Mouse (Mus musculus): ENCODE measurements at regions not wholly inside any gene's neighbourhood (a gene's known extent, or its start where the extent isn't known, plus 50 kb on each side); places are given as distances from the start of the nearest gene placed in this dataset. TPM values are rescaled to one million over a fixed set of nuclear protein-coding genes. Genes with fewer than 3 reads are reported as not detected.

DNA sequence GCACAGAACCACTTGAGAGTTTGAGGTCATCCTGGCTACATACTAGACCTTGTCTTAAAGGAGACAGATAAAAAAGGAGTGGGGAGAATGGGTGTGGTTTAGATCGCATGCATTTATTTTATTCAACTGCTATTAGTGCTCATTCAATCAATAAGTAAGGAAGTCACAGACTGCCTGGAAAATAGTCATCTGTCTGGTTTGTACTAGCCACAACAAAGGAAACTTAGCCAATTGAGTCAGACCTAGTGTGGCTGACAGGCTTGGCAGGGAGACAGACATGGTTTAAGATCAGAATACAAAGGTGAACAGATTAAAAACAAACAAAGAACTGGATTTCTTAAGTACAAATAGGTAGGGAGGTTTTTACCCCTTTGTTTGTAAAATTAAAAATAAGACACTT, 68.3 kb upstream of the Marcks start:
- WGBS: 82% methylated on average over 1 of the region's 1 CpGs
- Histone ChIP-seq H3K27ac (replicated peaks) (no peak overlapping the region), H3K36me3 (no peaks in the 10 kb centered on the region), H3K4me1 (peaks cover 1% of the 10 kb centered on the region), H3K9me3 (replicated peaks) (no peaks in the 10 kb centered on the region), H3K4me3 (no peak overlapping the region), H3K27me3 (ENCODE audit: low read depth, poor library complexity, severe bottlenecking) (no peaks in the 10 kb centered on the region)
- DNase-seq (ENCODE audit: low spot score): no peak

DNA sequence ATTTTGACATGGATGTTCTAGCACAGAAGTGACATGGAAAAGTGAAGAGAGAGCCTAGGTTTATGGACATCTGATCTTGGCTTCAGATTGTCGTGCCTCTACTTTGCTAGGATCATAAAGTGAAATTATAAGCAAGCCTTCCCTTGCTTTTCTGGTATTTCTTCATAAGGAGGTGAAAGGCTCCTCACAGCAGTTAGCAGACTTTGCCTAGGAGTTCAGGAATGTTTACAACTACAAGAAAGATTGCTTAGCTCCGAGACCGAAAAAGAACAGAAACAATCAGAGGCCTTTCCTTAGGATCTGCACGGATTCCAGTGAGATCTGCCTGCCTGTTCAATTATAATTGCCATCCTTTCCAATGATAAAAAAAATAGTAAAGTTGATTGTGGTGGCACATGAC, 67.8 kb upstream of the Marcks start:
- no peaks in the 10 kb centered on the region for H3K9me3 ChIP-seq (replicated peaks)
- H3K4me1 ChIP-seq: no peaks in the 10 kb centered on the region
- WGBS: 88% methylated on average over 4 of the region's 4 CpGs
- H3K27me3 ChIP-seq (ENCODE audit: low read depth, poor library complexity, severe bottlenecking): no peaks in the 10 kb centered on the region
- H3K36me3 ChIP-seq: no peaks in the 10 kb centered on the region
- no peak overlapping the region for H3K27ac ChIP-seq (replicated peaks)
- DNase-seq (ENCODE audit: low spot score): no peak
- H3K4me3 ChIP-seq: no peak overlapping the region

DNA sequence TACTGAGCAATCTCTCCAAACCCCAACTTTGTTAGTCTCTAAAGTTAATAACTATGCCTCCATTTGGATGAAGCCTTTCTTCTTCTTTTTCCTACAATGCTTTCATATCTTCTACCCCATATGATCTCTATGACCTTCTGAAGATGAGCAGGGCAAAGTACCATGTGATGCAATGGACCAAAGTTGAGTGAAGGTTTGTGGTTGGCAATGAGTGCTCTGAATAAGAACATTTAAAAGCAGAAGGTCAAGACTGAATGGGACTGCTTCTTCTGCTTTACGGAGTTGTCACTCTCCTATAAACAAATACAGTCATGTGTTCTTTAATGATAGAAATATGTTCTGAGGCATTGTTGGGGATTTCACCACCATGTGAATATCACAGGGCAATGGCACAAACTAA, 65.0 kb upstream of the Marcks start:
- H3K4me3 ChIP-seq: no peak overlapping the region
- 94% methylated on average over 1 of the region's 1 CpGs for WGBS
- no peak for DNase-seq (ENCODE audit: low spot score)
- no peaks in the 10 kb centered on the region for H3K27me3 ChIP-seq (ENCODE audit: low read depth, poor library complexity, severe bottlenecking)
- no peak overlapping the region for H3K27ac ChIP-seq (replicated peaks)
- H3K4me1 ChIP-seq: no peaks in the 10 kb centered on the region
- no peaks in the 10 kb centered on the region for H3K36me3 ChIP-seq
- H3K9me3 ChIP-seq (replicated peaks): no peaks in the 10 kb centered on the region

DNA sequence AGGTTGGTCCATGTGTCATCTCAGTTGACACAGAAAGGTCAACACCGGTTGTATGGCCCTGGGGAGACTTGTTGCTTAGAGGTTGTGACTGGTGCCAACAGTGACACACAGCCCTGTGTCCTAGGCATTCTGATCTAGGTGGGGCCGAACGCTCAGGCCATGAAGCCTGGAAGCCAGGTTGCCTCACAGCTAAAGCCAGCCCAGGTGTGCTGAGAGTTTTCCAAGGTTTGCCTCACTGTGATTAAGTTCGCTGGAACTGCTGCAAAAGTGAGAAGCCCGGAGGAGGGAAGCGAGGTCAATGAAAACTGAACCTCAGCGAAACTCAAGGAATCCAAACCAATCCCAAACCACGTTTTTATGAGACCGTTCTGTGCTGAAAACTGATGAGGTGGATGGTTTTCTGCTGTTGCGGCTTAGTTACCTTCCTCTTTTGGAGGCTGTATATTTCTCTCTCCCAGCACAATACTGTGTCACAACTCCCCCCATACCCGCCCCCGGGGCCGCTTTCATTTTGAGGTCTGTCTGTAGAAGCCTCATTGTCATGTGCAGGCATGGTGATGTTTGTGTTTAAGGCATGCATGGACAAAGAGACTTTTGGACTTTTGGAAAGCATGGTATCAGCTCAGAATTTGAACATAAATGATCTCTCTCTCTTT, 56.2 kb upstream of the Marcks start:
- no peaks in the 10 kb centered on the region for H3K9me3 ChIP-seq (replicated peaks)
- 91% methylated on average over 13 of the region's 13 CpGs for WGBS
- no peak overlapping the region for H3K4me3 ChIP-seq
- no peak for DNase-seq (ENCODE audit: low spot score)
- H3K36me3 ChIP-seq: no peaks in the 10 kb centered on the region
- H3K27me3 ChIP-seq (ENCODE audit: low read depth, poor library complexity, severe bottlenecking): no peaks in the 10 kb centered on the region
- no peaks in the 10 kb centered on the region; the same call in 1 of the 2 replicates for H3K4me1 ChIP-seq
- H3K27ac ChIP-seq (replicated peaks): no peak overlapping the region

DNA sequence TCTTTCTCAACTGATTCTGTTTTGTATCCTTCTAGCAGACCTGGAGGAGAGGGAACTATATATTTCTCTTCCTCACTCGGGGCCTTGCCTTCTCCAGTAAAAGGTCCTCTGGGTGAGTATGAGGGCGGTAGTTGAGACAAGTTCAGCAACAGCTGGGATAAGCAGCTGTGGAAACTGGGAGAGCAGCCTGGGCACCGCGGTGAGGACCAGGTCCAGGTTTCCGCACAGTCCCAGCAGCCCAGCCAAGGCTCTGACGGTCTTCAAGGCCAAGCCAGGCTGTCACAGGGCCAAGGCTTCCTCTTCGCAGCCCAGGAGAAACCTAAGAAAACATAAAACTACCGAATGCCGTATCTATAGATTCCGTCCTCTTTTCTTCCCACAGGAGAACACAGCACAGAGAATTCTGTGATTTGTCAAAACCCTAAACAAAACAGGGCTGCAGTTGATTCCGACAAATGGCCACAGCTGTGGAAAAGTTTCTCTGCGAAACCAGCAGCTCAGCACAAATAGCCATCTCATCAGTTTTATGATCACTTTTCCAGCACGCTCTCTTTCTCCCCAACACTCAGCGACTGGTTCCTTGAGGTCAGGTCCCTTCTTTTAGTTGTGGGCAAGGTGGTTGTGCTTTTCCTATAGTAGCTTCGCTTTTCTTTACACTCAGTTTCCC, 55.5 kb upstream of the Marcks start:
- Histone ChIP-seq H3K9me3 (replicated peaks) (no peaks in the 10 kb centered on the region), H3K4me3 (no peak overlapping the region), H3K36me3 (no peaks in the 10 kb centered on the region), H3K27ac (replicated peaks) (no peak overlapping the region), H3K27me3 (ENCODE audit: low read depth, poor library complexity, severe bottlenecking) (no peaks in the 10 kb centered on the region), H3K4me1 (no peaks in the 10 kb centered on the region; the same call in 1 of the 2 replicates)
- 91% methylated on average over 15 of the region's 15 CpGs for WGBS
- DNase-seq (ENCODE audit: low spot score): no peak

DNA sequence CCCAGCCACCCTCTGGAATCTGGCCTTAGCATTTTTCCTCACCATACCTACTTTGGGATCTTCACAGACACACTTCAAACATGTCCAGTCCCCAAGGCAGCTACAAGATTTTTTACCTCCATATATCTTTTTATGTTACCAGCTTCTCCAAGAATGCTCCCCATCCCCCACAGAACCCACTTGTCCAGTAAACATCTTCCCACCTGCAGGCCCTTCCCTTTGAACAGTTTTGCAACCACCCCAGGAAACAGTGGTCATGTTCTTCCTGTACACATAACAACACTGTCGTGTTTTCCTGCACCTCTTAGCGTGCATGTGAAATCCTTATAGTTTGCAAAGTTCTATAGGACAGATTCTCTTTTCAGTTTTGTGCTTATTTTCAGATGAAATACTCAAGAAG, 53.9 kb upstream of the Marcks start:
- Histone ChIP-seq H3K9me3 (replicated peaks) (no peaks in the 10 kb centered on the region), H3K27me3 (ENCODE audit: low read depth, poor library complexity, severe bottlenecking) (no peaks in the 10 kb centered on the region)
- 87% methylated on average over 2 of the region's 2 CpGs for WGBS

DNA sequence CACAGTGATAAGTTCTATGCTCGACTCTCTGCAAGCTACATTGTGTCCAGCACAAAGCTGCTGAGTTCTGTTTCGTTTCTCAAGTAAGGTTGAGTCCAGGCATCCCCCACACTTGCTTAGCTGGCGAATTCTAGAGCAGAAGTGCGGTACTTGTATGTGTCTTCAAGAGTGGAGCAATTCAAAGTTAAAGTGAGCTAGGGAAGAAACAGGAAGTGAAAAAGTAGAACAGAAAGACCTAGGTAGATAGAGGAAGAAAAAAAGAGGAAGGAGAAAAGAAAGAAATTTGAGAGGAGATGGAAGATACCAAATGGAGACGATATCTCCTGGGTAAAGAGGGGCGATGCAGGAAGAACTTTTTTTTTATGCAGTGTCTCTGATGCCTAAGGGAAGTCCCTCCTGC, 51.4 kb upstream of the Marcks start:
- H3K36me3 ChIP-seq: no peaks in the 10 kb centered on the region
- H3K27me3 ChIP-seq (ENCODE audit: low read depth, poor library complexity, severe bottlenecking): no peaks in the 10 kb centered on the region
- H3K9me3 ChIP-seq (replicated peaks): no peaks in the 10 kb centered on the region
- H3K27ac ChIP-seq (replicated peaks): no peak overlapping the region
- no peak for DNase-seq (ENCODE audit: low spot score)
- no peaks in the 10 kb centered on the region for H3K4me1 ChIP-seq
- 86% methylated on average over 6 of the region's 6 CpGs for WGBS
- no peak overlapping the region for H3K4me3 ChIP-seq

More for the DNA sequence above, 53.9 kb upstream of the Marcks start:
- no peak for DNase-seq (ENCODE audit: low spot score)
- H3K27ac ChIP-seq (replicated peaks): no peak overlapping the region
- H3K4me3 ChIP-seq: no peak overlapping the region
- no peaks in the 10 kb centered on the region for H3K36me3 ChIP-seq
- no peaks in the 10 kb centered on the region for H3K4me1 ChIP-seq

Small RNAs in the stretch of these regions (microRNA-seq; reads per million reads assigned to microRNA genes)
- gene Gm24710: not detected
